Mouse (Mus musculus): Measurements from ENCODE around the gene Gm47955.

The Gm47955 gene

DNA sequence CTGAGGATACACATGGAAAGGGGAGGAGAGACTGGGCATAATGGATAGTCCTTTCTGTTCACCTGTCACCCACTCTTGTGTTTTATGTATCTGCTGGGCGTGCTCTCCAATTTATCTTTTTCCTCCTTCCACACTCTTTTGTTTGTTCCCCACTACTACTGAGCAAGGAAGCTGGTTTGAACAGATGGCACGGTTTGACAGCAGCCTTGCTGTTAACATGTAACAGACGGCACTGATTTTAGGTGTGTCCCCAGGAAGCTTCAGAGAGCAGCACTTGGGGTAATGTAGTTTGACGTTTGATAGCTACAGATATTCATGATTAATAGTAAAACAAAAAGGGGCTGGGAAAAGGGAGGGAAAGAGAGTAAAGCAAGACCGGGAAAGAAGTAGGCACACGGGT is 47.4 kb downstream of the Gm47955 start:
- Histone ChIP-seq H3K36me3 (ENCODE audit: insufficient read depth, low read length) (no peaks in the 10 kb centered on the region), H3K27me3 (ENCODE audit: insufficient read depth, low read length) (peaks cover 12% of the 10 kb centered on the region), H3K9me3 (ENCODE audit: low read length) (no peaks in the 10 kb centered on the region), H3K4me3 (replicated peaks; ENCODE audit: low read length) (no peak overlapping the region), H3K4me1 (replicated peaks; ENCODE audit: low read depth, low read length) (0 out of 2 replicates have a peak, but pooled peaks cover 3% of the 10 kb centered on the region)
- TF ChIP-seq POU5F1 (IDR thresholded peaks at IDR 0.05; ENCODE audit: borderline replicate concordance, low read length) (no peak), CTCF (conservative IDR thresholded peaks at IDR 0.05; ENCODE audit: low read length) (no peak), NANOG (IDR thresholded peaks at IDR 0.05; ENCODE audit: borderline replicate concordance, low read length) (no peak)
